Mouse (Mus musculus): ENCODE data around the gene Sptb. TPM values are rescaled to one million over a fixed set of nuclear protein-coding genes. Genes with fewer than 3 reads are reported as not detected.

Sptb gene
- polyA plus RNA-seq, 1 experiment from 2014 or later = 0.29 TPM

DNA sequence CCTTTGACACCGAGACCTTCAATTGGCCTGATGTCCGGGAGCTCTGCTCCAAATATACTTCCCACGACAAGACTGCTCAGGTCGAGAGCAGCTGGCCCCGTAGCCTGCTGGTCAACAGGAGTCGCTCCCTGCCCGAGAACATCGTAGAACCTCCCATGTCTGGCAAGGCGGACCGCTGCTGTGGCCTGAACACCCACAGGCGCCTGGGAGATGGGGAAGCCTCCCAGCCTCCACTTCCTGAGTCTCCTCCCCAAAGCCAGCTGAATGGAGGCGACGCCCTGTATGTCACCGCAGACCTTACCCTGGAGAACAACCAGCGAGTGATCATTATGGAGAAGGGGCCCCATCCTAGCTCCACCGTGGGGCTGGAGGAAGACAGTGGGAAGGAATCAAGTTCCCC lies 132.5 kb downstream of the Sptb start:
- DNase-seq (ENCODE audit: low spot score) = no peak

DNA sequence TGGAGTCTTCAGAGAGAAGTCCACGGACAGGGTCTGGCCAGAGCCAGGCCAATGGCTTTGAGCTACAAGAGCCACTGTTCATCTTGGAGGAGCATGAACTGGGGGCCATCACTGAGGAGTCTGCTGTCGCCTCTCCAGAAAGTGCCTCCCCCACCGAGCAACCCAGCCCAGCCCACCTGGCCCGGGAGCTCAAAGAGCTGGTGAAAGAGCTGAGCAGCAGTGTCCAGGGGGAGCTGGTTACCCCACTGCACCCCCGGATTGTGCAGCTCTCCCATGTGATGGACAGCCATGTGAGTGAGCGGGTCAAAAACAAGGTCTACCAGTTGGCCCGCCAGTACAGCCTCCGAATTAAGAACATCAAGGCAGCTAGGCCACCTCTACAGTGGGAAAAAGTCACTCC lies 133.5 kb downstream of the Sptb start:
- DNase-seq (ENCODE audit: low spot score) = no peak

DNA sequence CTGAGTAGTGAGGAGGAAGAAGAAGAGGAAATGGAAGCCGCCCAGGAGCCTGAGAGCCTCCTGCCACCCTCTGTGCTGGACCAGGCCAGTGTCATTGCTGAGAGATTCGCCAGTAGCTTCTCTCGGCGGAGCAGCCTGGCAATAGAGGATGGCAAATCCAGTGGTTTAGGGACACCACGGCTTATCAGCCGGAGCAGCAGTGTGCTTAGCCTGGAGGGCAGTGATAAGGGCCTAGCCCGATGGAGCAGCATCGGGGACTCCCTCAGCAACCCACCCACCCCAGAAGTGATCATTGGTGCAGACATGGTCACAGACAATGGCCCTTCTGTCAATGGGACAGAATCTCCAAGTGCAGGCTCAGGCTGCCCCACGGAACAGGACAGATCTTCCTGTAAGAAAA lies 134.3 kb downstream of the Sptb start:
- no peak for DNase-seq (ENCODE audit: low spot score)

- DNase-seq (ENCODE audit: low spot score) = no peak
Observed at GRCm38 (mm10) chr12:76574815-76575214, 135.5 kb downstream of the Sptb start.

DNA sequence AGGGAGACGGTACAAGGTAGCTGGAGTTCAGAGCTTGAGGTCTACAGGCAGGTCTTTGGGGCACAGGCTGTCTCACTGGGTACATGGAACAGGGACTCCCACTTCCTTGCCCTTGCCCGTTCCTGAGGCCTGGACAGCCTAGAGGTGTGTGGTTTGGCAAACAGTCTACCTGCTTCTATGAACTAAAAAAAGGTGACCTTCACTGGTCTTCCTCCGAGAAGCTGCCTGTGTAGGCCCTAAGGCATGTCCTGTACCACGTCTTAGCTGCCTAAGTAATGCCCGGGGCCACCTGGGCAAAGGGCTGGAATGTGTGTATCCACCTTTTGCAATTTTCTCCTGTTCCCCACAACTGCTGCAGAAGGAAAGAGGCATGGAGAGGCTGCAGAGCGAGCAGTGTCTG lies 137.0 kb downstream of the Sptb start:
- DNase-seq (ENCODE audit: low spot score) = no peak

- no peak for DNase-seq (ENCODE audit: low spot score)
Observed at GRCm38 (mm10) chr12:76572261-76573251, 137.8 kb downstream of the Sptb start.

GRCm38 (mm10) chr12:76571266-76571665 lies 139.1 kb downstream of the Sptb start:
- DNase-seq (ENCODE audit: low spot score) = no peak

DNA sequence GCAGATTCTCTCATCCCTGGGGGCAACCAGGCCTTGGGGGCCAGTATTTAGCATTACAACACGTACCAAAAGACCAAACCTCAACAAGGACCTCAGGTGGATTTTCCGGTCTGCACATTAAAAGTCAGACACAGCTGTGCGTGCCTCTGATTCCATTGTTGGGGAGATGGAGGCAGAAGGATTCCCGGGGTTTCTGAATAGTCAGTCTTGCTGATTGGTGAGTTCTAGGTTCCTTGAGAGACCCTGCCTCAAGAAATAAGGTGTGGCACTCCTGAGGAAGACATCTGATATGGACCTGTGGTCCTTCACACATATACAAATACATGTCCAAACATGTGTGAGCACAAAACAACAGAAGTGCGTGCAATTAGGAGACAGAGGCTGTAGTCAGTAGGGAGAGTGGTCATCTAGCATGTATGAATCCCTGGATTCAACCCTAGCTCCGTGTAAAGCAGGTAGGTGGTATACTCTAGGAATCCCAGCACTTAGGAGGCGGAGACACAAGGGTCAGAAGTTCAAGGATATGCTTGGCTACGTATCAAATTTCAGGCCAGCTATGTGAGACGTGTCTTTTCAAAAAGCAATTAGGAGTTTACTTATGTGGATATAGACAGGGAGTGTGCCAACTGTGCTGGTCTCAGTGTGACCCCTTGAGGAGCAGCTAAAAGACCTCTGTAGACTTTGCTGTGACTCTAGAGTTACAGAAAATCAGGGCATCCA lies 140.0 kb downstream of the Sptb start:
- DNase-seq (ENCODE audit: low spot score) = no peak

DNA sequence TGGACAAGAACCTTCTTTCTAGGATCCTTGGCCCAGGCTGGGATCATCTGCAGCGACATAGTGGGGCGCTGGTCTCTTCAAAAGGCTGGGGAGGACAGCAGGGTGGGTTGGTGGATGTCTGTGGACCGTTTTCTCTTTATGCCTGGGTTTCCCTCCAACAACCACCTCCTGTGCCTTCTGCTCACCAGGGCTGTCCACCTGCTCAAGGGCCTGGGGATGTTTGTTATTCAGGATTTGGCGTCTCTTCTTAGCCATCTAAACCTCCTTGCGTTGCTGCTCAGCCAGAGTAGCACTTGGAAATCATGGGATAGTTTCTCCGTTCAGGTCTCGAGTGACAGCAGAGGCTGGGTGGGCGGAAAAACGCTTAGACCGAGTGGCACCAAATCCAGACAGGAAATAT lies 144.1 kb downstream of the Sptb start:
- no peak for DNase-seq (ENCODE audit: low spot score)

- no peak for DNase-seq (ENCODE audit: low spot score)
Observed at GRCm38 (mm10) chr12:76562196-76562595, 148.2 kb downstream of the Sptb start.

- no peak for DNase-seq (ENCODE audit: low spot score)
Observed at GRCm38 (mm10) chr12:76558206-76558605, 152.1 kb downstream of the Sptb start.

DNA sequence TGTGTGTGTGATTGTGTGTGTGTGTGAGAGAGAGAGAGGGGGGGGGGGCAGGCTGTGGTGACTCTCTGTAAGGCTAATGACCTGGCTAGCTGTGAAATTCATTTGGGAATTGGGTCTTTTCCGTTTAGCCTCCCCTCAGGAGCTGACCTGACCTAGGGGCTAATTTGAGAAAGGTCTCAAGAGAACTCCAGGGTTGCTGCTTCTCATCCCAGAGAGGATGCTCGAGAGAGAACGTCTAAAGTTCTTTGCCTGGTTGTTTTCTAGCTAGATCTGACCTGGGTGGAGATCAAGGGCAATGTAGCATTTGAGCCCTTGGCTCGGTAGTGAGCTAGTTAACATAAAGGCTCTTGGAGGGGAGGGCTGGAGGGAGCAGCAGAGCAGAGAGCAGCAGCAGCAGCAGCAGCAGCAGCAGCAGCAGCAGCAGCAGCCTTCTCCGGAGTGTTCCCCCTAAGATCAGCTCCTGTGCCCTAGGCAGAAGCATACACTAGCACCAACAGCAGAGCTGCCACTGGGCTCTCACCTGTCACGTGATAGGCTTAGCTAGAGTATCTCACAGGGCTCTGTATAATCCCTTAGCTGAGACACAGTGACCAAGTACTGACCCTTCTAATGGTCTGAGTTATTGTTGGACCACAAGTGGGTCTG lies 153.5 kb downstream of the Sptb start:
- no peak for DNase-seq (ENCODE audit: low spot score)

DNA sequence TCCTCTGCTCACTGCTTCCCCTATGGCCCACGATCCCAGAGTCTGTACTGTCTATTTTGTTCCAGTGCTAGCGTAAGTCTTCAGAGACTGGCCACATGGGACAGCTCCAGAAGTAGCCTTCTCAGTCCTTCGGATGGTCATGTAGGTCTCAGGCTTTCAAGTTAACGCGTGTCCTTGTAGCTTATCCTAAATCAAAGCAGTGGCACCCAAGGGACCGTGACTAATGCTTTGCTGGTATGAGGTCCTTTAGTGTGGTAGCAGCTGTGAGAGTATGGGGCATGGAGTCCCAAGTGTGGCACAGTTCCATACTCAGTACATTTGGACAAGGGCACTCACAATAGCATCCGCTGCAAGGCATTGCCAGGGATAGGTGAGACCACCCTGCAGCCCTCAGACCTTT lies 154.2 kb downstream of the Sptb start:
- no peak for DNase-seq (ENCODE audit: low spot score)

GRCm38 (mm10) chr12:76554871-76555386 lies 155.4 kb downstream of the Sptb start:
- DNase-seq (ENCODE audit: low spot score) = no peak

- DNase-seq (ENCODE audit: low spot score) = no peak
Observed at GRCm38 (mm10) chr12:76554392-76554791, 156.0 kb downstream of the Sptb start.

DNA sequence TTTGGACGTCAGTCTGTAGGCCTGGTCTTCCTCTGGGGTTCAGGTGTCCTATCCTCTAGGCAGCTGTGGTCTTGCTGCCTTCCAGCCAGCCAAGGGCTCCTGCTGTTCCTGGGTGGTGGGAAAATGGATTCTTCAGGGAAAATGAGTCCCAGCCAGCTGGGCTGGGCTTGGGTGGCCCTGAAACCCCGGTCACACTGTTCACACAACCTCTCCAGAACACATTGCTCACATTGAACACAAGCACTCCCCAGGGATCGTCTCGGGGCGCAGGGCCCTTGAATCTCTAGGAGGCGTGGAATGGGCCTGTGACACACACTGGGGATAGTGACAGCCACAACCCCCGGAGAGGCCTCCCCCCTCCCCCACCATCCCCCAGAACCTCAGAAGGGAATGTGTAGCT lies 156.4 kb downstream of the Sptb start:
- no peak for DNase-seq (ENCODE audit: low spot score)

DNA sequence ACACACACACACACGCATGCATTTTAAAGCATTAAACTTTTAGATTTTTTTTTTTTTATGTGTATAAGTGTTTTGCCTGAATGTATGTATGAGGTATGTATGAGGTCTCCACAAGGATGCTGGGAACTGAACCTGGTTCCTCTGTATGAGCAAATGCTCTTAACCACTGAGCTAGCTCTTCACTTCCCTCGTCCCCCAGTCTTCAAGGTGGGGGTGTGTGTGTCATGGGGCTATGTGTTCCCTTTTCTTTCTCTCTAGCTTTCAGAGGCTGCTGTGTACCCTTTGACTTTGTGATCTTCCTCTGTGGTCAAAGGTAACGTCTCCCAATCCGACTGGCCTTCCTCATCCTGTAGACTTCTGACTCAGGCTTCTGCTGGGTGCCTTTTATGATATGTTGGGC lies 157.4 kb downstream of the Sptb start:
- DNase-seq (ENCODE audit: low spot score) = no peak

DNA sequence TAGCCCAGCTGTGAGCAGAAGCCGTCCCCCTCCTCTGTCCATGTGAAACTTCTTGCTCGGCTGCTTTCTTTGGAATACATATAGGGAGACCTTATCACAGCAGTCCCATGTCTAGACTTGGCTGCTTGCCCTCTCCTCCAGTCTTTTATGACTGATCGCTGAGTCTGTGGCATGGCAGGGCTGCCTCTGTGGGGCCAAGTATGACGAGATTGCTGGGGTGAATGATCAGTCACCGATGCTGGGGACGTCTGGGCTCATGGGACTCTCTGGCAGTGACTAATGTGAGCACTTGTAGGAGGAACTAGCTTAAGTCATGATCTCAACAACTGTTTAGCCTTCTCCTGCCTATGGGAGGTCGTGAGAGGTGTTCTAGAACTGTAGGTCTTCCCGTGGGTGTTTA lies 158.0 kb downstream of the Sptb start:
- no peak for DNase-seq (ENCODE audit: low spot score)

DNA sequence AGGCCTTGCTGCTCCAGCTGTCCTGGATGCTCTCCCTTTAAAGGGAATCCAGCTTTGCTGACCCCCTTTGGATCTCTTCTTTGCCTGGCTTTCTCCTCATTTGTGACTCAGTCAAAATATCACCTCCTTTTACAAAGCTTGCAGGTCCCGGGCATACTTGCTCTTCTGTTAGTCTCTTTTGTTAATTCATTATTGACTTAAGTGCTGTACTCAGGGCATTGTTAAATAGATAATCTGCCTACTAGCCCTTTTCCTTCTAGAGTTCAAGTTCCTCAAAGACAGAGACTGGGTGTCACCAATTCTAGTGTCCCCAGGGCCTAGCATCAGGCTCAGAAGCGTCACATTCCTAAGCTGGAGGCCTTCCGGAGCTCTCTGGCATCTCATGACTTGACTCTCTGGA lies 161.1 kb downstream of the Sptb start:
- DNase-seq (ENCODE audit: low spot score) = no peak

GRCm38 (mm10) chr12:76548082-76548423 lies 162.3 kb downstream of the Sptb start:
- DNase-seq (ENCODE audit: low spot score) = no peak

- DNase-seq (ENCODE audit: low spot score) = peak; percentile 63
Observed at GRCm38 (mm10) chr12:76547409-76548081, 162.8 kb downstream of the Sptb start.
